Mouse (Mus musculus) gastrocnemius, adult 8-10 months (tissue): ENCODE measurements around the gene Ciart. TPM values are rescaled to one million over a fixed set of nuclear protein-coding genes. Genes with fewer than 3 reads are reported as not detected.
"Not testable (repeated sequence)": the region's sequence is repeated elsewhere in the genome, so short reads cannot be mapped to it uniquely, and the experiment has no call there.

Experiments used
- DNase-seq, 2 experiments: peaks; one replicate each; pipeline ENCODE4 v3.0.0; 2022; ENCODE audit warnings: low spot score in 2 of 2
- total RNA-seq, 4 experiments: library from RNA; stranded (reverse); gene quantifications; 2 replicates each; pipeline ENCODE4 v1.2.4; 2022

Gene Ciart
- total RNA-seq, 4 experiments from 2014 or later = 9.4 to 22.7 (median 15.7) TPM

DNA sequence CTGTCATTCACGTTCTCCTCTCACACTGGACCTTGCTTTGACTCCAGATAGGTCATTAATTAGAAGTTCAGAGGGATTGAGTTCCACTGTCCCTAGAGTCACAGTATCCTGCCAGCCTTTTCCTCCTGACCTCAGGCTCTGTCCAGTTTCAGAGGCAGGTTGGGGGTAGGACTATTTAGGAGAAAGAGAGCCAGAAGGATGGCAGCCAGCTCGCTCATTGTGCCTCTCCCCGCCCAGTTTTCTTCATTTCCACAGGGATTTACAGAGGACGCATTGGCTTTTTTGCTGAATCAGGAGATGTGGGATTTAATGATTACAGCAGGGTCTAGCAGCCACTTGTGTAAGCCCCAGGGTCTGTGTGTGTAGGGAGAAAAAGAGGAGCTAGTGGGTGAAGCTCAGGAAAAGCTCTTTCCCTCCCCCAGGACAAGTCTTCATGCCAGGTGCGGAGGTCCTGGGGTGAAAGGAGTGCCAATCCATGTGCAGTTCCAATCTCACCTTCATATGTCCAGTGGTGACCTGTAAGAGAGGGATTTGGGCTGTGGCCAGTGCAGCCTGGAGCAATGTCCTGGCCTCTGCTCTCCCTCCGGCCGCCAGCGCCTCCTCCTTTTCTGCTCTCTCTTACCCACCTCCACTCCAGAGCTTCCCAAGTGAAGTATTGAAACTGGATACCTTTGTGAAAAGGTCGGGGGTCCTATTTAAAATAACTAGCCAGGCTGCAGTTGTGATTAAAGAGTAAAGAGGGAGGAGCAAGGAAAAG, 19.7 kb upstream of the Ciart start:
- peak in 1 of 2 experiments; percentile 53 for DNase-seq

DNA sequence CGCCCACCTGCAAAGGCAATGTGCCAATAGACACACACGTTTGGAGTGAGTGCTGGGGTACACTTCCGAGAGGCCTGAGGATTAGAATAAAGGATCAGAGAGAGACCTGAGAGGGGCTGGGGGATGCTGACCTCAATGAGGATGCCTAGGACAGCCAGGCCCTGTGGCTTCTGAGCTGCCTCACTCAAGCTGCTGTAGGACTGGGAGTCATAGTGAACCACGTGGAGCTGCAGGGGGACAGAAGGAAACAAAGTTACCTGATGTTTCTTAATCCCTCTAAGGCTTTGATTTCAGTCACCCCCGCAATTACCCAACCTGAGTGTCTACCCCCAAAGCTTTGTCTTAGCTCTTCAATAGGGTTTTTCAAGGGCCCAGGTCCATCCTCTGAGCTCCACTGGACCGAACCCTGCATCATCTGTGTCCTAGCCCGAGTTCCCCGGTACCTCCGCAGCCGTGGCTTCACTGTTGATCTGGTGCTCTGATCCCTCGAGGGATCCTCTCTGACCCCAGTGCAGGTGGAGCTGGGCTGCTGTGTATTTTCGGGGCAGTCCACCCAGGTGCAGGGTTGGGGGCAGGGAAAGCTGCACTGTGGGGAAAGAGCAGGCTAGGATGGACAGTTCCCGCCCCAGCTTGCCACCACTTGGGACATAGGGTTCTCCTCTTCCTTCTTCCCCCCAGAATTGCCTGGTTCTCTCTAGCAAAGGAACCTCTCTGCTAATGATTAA, 17.9 kb upstream of the Ciart start:
- DNase-seq = no peak

GRCm38 (mm10) chr3:95895501-95895900, 13.4 kb upstream of the Ciart start:
- DNase-seq = not testable (repeated sequence)

GRCm38 (mm10) chr3:95894317-95895160, 12.5 kb upstream of the Ciart start:
- DNase-seq = no peak

DNA sequence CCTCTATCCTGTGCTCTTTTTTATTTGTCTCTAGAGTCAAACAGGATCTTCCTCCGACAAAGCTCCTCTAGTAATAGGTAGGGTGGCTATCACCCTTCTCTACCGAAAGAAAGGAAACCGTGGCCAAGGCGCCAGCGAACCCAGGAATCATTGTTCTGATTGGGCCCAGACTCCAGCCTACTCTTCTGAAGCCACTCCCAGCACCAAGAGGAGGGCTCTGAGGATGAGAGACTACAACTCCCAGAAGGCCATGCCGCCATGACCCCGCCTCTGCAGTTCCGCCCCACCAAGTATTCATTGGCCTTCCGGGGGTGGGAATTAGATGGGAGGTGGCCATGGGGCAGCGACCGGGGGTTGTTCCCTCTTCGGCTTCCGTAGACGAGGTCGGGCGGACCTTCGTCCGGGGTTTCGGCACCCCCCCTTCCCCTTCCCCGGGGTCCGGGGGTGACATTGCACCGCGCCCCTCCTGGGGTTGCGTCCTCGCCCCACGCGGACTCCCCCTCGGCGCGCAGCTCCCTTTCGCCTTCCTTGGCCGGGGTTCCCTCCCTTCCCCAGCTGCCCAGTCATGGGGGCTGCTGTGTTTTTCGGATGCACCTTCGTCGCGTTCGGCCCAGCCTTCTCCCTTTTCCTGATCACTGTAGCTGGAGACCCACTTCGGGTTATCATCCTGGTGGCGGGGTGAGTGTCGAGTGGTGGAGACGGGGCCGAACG, 11.7 kb upstream of the Ciart start, which contains the start of gene Aph1a:
Aph1a (plus strand) TSS at position 364 of the 711 bp plus-strand sequence.
- DNase-seq = peak; percentile 93 to 95

DNA sequence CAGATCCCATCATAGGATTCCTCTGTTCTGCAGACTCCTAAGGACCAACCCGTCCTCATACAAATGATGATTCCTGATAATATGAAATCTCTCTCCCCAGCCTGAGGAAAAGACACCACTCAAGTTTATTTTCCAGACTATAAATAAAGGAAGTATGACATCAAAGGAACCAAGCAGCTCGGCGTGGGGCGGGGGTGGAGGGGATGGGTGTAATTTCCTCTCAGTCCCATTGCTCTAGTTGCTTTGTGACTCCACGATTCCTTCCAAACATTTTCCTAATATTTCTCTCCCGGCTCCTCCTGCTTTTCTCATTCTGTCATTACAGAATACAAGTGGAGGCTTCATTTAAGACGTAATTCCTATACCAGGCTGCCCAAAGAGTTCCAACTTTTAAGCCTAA, 11.1 kb upstream of the Ciart start:
- no peak for DNase-seq

DNA sequence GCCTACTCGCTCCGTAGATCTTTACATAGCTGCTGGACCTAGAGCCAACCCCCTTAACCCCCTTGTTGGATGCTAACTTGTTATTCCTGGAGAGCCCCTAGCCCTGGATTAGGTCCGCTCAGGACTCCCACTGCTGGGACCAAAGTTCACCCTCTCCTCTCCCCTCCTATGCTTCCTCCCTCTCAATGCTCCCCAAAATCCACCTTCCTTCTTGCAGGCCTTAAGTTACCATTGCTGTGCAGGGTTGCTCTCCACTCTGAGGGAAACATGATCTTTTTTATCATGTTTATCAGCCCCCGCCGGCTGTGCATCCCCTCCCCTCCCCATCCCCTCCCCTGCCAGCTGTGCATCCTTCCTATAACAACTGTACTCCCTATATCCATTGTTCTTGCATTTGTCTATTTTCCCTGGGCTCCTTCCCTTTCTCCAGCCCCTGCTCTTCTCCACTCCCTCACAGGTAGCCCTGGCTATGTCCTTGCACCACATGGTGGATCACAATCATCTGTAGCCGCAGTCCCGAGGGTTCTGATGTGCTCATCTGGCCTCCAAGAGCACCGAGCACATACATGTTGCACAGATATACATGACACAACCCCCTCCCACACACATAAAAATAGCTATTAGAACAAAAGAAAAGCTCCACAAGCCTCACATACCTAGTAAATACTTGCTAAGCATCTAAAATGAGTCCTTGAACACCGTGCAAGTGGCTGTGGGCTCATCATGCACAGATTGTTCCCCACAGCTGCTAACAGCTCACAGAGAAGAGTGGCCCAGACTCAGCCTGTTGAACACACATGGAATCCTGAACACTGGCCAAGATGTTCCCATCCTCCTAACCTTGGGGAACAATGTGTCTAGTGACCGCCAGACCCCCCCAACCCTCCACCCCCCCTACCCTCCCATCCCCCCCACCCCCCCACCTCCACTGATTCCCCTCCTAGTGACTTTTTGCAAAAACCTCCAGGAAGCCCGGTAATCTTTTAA, 10.3 kb upstream of the Ciart start:
- no peak for DNase-seq

DNA sequence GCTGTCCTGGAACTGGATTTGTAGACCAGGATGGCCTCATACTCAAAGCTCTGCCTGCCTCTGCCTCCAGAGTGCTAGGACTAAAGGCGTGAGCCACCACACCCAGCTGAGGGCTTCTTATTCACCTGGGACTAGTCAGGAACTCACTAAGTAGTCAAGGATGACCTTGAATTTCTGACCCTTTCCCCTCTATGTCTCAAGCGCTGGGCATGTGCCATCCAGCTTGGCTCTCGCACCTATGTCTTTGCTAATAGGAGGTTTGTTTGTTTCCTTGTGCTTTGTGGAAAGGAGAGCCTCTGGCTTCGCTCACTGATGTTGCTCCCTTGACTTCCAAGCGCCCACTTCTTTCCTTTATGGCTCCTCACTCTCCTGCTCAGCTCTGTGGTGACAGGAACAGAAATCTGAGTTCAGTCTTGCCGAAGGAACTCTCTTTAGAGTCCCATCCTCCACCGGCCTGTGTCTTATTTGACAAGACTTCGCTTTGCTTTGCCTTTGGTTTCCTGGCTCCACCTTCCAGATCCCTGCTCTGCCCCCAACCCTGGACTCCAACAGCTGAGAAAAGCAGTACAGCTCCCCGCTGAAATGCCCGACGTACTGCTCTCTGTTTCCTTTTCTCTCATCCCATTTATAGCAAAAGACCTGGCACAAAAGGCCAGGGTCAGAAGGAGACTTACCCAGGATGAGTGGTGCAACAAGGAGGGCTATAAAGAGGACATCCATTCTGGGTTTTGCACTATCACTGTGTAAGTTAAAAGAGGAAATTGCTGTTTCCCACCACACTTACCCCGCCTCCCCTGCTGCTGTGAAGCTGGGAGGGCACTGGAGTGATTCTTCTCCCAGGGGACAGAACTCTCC, 9.4 kb upstream of the Ciart start, which contains the start of gene BC028528:
BC028528 (minus strand) TSS at position 795 of the 855 bp plus-strand sequence.
- DNase-seq = no peak

GRCm38 (mm10) chr3:95889664-95890063, 7.6 kb upstream of the Ciart start:
- no peak for DNase-seq

- DNase-seq = no peak
Measured at GRCm38 (mm10) chr3:95887596-95887995, 5.5 kb upstream of the Ciart start.

- no peak for DNase-seq
Measured at GRCm38 (mm10) chr3:95884400-95884799, 2.3 kb upstream of the Ciart start.

DNA sequence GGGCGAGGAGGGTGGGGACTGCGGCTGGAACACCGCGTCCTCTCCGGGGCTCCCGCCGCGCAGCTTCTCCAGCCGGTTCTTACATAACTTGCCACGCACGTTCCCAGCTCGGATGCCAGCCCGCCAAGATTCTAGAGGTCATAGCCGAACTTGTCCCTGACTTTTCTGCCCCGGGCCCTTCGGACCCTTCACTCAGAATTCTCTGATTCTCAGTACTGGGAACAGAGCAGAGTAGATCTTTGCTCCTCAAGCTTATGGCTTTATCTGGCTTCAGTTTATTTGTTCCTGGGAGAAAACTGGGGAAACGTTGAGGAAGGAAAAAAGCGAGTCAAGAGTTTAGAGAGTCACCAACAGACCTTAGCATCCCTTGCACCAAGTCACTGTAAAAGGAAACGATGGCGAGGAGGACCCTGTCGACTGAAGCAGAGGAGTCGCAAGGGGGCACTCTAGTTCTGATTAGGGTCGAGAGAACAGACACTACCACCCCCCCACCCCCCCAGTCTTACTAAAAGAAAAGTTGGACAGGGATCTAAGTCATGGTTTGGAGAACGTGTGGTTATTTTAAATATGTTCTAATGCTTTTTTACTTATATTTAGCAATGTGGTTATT, 870 bp upstream of the Ciart start:
- peak; percentile 76 for DNase-seq

GRCm38 (mm10) chr3:95879063-95879462, 3.0 kb downstream of the Ciart start:
- DNase-seq = no peak

GRCm38 (mm10) chr3:95872048-95872447, 10.0 kb downstream of the Ciart start:
- DNase-seq = no peak

- DNase-seq = peak; percentile 70 to 78
Measured at GRCm38 (mm10) chr3:95871392-95871867, 10.6 kb downstream of the Ciart start, which contains the start of gene Mrps21. Gene Mrps21, minus strand, starts transcription at chr3:95871519.

- no peak for DNase-seq
Measured at GRCm38 (mm10) chr3:95870976-95871375, 11.1 kb downstream of the Ciart start.

- no peak for DNase-seq
Measured at GRCm38 (mm10) chr3:95867408-95867807, 14.6 kb downstream of the Ciart start.

- no peak for DNase-seq
Measured at GRCm38 (mm10) chr3:95866071-95866470, 16.0 kb downstream of the Ciart start.
